Mouse (Mus musculus) ovary, adult 18-20 months (tissue): ENCODE measurements around the gene Ddx3x.
"Not testable (repeated sequence)": the region's sequence is repeated elsewhere in the genome, so short reads cannot be mapped to it uniquely, and the experiment has no call there.

Source experiments
- DNase-seq: peaks from one replicate; pipeline ENCODE4 v3.0.0; 2022; ENCODE audit warnings: low spot score, mixed read lengths

Ddx3x gene

DNA sequence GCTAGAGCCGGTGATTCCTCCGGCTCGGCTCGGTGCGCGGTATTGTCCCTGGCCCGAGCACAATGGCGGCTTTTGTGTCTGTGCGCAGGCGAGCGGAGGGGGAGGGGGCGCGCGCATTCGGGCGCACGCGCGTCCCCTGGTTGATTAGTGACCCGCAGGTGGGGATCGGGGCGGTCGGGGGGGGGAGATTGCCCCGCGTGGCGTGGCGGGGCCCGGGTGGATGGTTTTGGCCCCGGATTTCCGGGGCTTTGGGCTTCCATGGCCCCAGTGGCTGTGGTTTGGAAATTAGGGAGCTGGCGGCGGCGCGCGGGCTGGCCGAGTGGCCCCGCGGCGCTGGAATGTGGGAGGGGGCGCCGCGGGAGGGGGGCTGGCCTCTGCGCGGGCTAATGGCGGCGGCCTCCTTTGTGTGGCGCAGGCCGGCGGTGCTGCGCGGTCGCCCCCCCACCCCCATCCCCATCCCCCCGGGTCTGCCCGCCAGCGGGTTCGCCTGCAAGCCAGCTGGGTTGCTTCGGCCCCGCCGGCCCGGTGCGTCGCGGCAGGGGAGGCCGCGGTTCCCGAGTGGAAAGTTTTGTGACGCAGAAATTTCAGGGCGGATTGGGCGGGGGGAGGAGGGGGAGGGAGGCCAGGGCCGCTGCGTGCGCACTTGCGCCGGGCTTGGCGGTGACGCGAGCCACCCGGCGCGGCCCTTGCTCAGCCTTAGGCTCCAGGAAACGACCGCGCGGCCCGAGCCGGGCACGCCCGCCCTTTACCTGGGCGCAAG, 739 bp downstream of the Ddx3x start:
- DNase-seq: peak; percentile 60

DNA sequence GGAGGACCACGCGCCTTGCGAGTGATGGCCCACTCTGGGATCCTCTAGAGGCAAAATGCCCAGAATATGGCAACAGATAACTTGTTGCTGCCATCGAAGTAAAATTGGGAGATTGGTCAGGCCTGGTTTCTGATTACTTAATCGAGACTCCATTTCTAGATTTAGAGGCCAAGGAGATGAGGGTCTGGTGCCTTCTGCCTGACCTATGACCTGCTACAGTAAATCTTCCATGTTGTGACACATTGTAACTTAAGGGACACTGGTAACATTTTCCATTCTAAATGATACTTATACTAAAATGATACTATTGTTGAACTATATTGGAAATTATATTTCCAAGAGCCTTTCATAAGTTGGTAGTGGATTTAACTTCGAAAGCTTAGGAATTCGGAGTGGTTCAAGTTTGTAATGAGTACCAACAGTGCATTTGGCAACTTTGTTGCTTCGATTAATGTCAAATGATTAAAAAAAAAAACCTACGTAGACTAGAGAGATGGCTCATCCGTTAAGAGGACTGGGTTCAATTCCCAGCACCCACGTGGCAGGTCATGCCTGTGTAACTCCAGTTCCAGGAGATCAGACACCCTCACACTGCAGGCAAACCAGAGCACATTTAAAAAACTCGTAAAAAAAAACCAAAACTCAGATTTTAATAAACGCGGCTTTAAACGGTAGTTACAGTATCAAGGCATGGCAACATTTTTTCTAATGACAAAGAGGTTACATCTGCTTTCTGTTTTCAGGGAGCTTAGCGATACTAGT, 1.5 kb downstream of the Ddx3x start:
- DNase-seq: no peak

DNA sequence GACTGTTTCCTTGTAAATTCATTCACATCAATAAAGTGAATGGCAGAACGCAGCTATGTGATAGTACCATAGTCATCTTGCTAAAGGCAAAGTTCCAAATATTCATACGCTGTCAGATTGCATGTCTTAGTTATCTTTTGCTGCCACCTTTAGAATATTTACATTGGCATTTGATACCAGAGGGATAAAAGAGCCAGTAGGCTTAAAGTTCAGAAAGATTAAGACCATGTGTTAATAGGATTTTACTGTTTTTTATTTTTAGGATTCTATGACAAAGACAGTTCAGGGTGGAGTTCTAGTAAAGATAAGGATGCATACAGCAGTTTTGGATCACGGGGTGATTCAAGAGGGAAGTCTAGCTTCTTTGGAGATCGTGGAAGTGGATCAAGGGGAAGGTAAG, 5.0 kb downstream of the Ddx3x start:
- no peak for DNase-seq

- DNase-seq: no peak
Observed at GRCm38 (mm10) chrX:13294505-13295228, 13.9 kb downstream of the Ddx3x start.

DNA sequence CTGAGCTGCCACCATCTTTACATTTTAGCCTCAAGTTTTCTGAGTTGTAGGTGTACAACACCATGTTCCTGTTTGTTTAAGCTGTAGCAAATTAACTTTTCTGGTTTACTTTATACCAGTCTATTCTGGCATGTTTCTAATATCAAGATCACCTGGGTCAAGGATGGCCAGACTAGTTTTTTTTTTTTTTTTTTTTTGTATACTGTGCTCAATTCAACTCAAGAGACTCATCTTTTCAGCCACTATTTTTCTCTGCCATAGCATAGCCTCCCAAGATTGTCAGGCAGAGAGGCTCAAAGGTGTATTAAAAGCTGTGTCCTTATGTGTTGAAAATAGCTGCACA, 14.4 kb downstream of the Ddx3x start:
- no peak for DNase-seq

DNA sequence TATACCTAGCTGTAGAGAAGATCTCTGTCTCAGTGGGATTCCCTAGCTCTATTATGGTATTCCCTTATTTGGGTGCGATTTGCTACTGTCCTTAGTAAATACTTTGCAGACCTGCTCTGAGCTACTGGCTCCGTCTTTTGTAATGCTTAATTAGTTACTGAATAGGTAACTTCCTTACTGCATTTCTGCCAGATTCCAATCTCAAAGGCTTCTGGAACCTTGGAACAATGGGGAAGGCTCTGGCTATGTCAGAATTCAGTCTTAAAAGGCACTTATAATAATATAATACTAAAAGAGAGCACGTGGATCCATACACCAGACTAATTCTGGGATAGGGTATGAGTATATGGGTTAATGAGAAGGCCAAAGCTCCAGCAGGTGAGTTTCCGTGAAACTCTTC, 15.5 kb downstream of the Ddx3x start:
- DNase-seq: not testable (repeated sequence)

GRCm38 (mm10) chrX:13306190-13306589, 25.4 kb downstream of the Ddx3x start:
- DNase-seq: no peak

- DNase-seq: no peak
Observed at GRCm38 (mm10) chrX:13311396-13311795, 30.6 kb downstream of the Ddx3x start.

DNA sequence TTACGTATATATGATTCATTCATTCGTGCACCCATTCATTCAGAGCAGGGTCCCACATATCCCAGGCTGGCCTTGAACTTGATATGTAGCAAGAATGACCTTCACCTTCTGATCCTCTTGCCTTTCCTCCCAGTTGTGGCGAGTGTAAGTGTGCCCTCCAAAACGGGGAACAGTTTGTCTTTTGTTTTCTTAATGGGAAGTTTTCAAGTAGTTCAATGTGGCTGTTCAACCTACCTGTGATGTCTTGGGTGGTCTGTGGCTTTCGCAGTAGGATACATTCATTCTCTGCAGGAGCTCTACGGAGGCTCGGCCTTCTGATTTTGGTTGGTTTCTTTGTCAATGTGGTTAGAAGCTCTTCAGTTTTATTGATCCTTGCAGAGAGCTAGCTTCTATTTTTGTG, 48.8 kb downstream of the Ddx3x start:
- DNase-seq: no peak
